Mouse (Mus musculus): ENCODE measurements around the gene Abhd4. TPM values are rescaled to one million over a fixed set of nuclear protein-coding genes. Genes with fewer than 3 reads are reported as not detected.

Abhd4 gene
- polyA plus RNA-seq, 1 experiment from 2014 or later = 48.7 TPM

DNA sequence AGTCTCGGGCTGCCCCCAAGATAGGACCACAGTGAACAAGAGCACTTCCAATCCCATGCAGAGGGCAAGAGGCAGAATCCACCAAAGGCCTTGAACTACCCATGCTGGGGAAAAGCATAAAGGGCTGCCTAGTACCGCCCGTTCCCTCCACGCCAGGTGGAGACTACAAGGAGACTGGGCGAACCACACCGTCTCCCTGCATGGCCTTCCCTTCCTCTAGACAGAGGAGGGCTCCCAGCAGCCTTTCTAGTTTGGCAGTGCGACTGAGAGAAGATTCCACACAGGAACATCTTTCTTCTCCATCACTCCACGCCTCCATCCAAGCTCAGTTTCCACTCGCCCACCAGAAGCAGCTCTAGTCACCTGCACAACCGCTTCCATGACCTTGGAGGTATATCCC, 14.0 kb downstream of the Abhd4 start:
- no peaks in the 10 kb centered on the region for H3K9me3 ChIP-seq

GRCm38 (mm10) chr14:54269566-54269965, 15.6 kb downstream of the Abhd4 start:
- H3K9ac ChIP-seq = no peak overlapping the region
- no peak overlapping the region for H3K4me3 ChIP-seq
- H3K36me3 ChIP-seq = peaks cover 13% of the 10 kb centered on the region; the same call in 1 of the 2 replicates
- H3K4me2 ChIP-seq (replicated peaks) = no peak overlapping the region
- 89% methylated on average over 3 of the region's 3 CpGs for WGBS
- H3K27me3 ChIP-seq (replicated peaks) = no peaks in the 10 kb centered on the region
- no peaks in the 10 kb centered on the region for H3K9me3 ChIP-seq
- H3K4me1 ChIP-seq = no peaks in the 10 kb centered on the region
- ATAC-seq (ENCODE audit: low FRiP score, low read depth) = no peak
- no peak overlapping the region for H3K27ac ChIP-seq

More for the DNA sequence above, 14.0 kb downstream of the Abhd4 start:
- H3K4me3 ChIP-seq = no peak overlapping the region
- ATAC-seq (ENCODE audit: low FRiP score, low read depth) = no peak
- H3K4me2 ChIP-seq (replicated peaks) = no peak overlapping the region
- no peaks in the 10 kb centered on the region for H3K4me1 ChIP-seq
- H3K27me3 ChIP-seq (replicated peaks) = no peaks in the 10 kb centered on the region
- 89% methylated on average over 10 of the region's 10 CpGs for WGBS
- H3K36me3 ChIP-seq = peaks cover 19% of the 10 kb centered on the region
- H3K9ac ChIP-seq = no peak overlapping the region
- H3K27ac ChIP-seq = no peak overlapping the region

DNA sequence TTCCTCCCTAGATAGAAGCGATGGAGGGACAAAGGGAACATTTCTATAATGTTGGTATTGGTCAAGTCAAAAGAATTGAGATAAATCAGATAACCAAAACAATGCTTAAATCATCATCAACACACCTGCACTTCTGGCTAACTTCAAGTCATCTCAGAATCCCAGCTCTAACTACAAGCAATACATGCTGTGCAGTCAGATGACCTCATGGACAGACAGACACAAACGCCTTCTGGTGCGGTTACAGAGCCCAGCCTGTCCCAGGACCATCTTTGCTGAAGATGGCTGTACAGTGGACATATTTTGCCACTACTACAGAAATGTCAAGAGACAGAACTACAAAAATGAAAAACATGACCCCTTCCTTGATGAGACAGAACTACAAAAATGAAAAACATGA, 16.4 kb downstream of the Abhd4 start:
- ATAC-seq (ENCODE audit: low FRiP score, low read depth) = no peak
- Histone ChIP-seq H3K27me3 (replicated peaks) (no peaks in the 10 kb centered on the region), H3K4me1 (no peaks in the 10 kb centered on the region), H3K27ac (no peak overlapping the region), H3K4me3 (no peak overlapping the region), H3K9me3 (no peaks in the 10 kb centered on the region), H3K9ac (no peak overlapping the region), H3K4me2 (replicated peaks) (no peak overlapping the region), H3K36me3 (peaks cover 10% of the 10 kb centered on the region; the same call in 1 of the 2 replicates)
- WGBS = 90% methylated on average over 3 of the region's 3 CpGs

GRCm38 (mm10) chr14:54271976-54272606, 18.1 kb downstream of the Abhd4 start:
- Histone ChIP-seq H3K4me2 (replicated peaks) (no peak overlapping the region), H3K27ac (no peak overlapping the region), H3K9me3 (no peaks in the 10 kb centered on the region), H3K9ac (no peak overlapping the region), H3K4me1 (no peaks in the 10 kb centered on the region), H3K36me3 (peaks cover 10% of the 10 kb centered on the region; the same call in 1 of the 2 replicates), H3K27me3 (replicated peaks) (no peaks in the 10 kb centered on the region), H3K4me3 (no peak overlapping the region)
- no peak for ATAC-seq (ENCODE audit: low FRiP score, low read depth)
- WGBS = 88% methylated on average over 3 of the region's 3 CpGs

- Histone ChIP-seq H3K9me3 (no peaks in the 10 kb centered on the region), H3K27ac (no peak overlapping the region), H3K36me3 (peaks cover 5% of the 10 kb centered on the region; the same call in 1 of the 2 replicates), H3K27me3 (replicated peaks) (no peaks in the 10 kb centered on the region), H3K4me2 (replicated peaks) (no peak overlapping the region), H3K4me3 (no peak overlapping the region), H3K4me1 (no peaks in the 10 kb centered on the region), H3K9ac (no peak overlapping the region)
- no peak for ATAC-seq (ENCODE audit: low FRiP score, low read depth)
- WGBS = 89% methylated on average over 3 of the region's 3 CpGs
Observed at GRCm38 (mm10) chr14:54272696-54273095, 18.7 kb downstream of the Abhd4 start.

DNA sequence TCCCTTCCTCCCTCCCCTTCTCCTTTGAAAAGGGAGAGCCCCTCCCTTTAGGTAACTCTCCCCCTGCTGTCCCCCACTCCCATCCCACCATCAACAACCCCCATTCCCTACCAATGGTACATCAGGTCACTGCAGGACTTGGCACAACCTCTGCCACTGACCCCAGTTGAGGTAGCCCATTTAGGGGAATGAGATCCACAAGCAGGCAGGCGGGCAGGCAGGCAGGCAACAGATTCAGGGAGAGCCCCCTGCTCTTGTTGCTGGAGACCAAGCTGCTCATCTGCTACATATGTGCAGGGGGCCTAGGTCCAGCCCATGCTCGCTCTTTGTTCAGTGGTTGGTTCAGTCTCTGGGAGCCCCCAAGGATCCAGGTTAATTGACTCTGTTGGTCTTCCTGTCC, 22.5 kb downstream of the Abhd4 start:
- H3K4me3 ChIP-seq = no peak overlapping the region
- ATAC-seq (ENCODE audit: low FRiP score, low read depth) = no peak
- no peak overlapping the region for H3K27ac ChIP-seq
- no peaks in the 10 kb centered on the region for H3K9me3 ChIP-seq
- no peaks in the 10 kb centered on the region for H3K36me3 ChIP-seq
- H3K4me1 ChIP-seq = no peaks in the 10 kb centered on the region
- whole genome bisulfite sequencing = 82% methylated on average over 2 of the region's 2 CpGs
- no peak overlapping the region for H3K4me2 ChIP-seq (replicated peaks)
- H3K9ac ChIP-seq = no peak overlapping the region
- no peaks in the 10 kb centered on the region for H3K27me3 ChIP-seq (replicated peaks)

GRCm38 (mm10) chr14:54284839-54285238, 30.9 kb downstream of the Abhd4 start, which contains the start of gene Olfr49:
Olfr49 (minus strand) TSS chr14:54284939.
- H3K36me3 ChIP-seq = no peaks in the 10 kb centered on the region
- H3K27ac ChIP-seq = no peak within 1 kb of the TSS
- 85% methylated on average over 1 of the region's 1 CpGs for WGBS
- no peak within 1 kb of the TSS for H3K9ac ChIP-seq
- no peaks in the 10 kb centered on the region for H3K9me3 ChIP-seq
- H3K27me3 ChIP-seq (replicated peaks) = no peaks in the 10 kb centered on the region
- H3K4me3 ChIP-seq = no peak within 1 kb of the TSS
- no peaks in the 10 kb centered on the region for H3K4me1 ChIP-seq
- ATAC-seq (ENCODE audit: low FRiP score, low read depth) = no peak
- H3K4me2 ChIP-seq (replicated peaks) = no peak within 1 kb of the TSS

- Histone ChIP-seq H3K27me3 (replicated peaks) (no peaks in the 10 kb centered on the region), H3K27ac (no peak overlapping the region), H3K9ac (no peak overlapping the region), H3K36me3 (no peaks in the 10 kb centered on the region), H3K4me1 (no peaks in the 10 kb centered on the region), H3K4me3 (no peak overlapping the region), H3K4me2 (replicated peaks) (no peak overlapping the region), H3K9me3 (0 out of 2 replicates have a peak, but pooled peaks cover 4% of the 10 kb centered on the region)
- ATAC-seq (ENCODE audit: low FRiP score, low read depth) = no peak
- 87% methylated on average over 5 of the region's 5 CpGs for WGBS
Observed at GRCm38 (mm10) chr14:54300136-54300535, 46.1 kb downstream of the Abhd4 start.

DNA sequence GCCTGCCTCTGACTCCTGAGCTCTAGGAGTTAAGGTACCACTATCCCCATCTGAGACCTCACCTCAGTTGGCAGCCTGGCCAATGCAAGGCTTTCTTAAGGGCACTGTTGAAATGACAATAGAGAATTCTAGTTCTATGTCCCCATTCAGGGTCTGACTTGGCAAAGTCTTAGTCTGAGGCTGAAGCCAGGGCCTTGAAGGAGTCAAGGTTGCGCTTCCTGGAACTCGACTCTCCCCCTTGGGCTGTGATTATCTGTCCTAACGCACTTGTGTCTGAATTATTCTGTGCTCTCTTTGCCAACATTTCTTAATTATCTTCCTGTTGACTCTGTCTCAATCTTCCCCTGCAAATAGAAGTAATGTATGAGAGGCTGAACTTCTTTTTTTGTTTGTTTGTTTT, 46.7 kb downstream of the Abhd4 start:
- Histone ChIP-seq H3K27me3 (replicated peaks) (no peaks in the 10 kb centered on the region), H3K4me3 (no peak overlapping the region), H3K9me3 (0 out of 2 replicates have a peak, but pooled peaks cover 4% of the 10 kb centered on the region), H3K27ac (no peak overlapping the region), H3K4me2 (replicated peaks) (no peak overlapping the region), H3K36me3 (no peaks in the 10 kb centered on the region), H3K9ac (no peak overlapping the region), H3K4me1 (no peaks in the 10 kb centered on the region)
- no peak for ATAC-seq (ENCODE audit: low FRiP score, low read depth)
- WGBS = 95% methylated on average over 3 of the region's 3 CpGs

DNA sequence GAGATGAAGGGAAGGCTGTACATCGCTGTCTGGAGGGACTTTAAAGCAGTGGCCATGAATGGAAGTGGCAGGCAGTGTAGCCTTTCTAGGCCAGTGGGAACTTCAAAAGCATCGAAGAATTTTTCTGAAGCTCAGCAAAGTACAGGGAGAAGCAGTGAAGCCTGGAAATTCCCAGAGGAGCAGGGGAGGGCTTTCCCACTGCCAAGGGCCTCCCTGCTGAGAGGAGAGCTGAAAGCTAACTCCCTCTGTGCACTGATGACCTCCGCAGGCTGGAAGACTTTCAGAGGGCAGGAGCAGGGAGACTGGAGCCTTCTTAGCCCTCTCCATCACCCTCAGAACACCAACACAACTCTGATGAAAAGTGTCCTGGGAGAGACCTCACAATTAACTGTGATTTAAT, 57.8 kb downstream of the Abhd4 start:
- no peaks in the 10 kb centered on the region for H3K9me3 ChIP-seq
- H3K27me3 ChIP-seq (replicated peaks) = no peaks in the 10 kb centered on the region
- H3K4me3 ChIP-seq = no peak overlapping the region
- no peaks in the 10 kb centered on the region for H3K36me3 ChIP-seq
- no peak overlapping the region for H3K27ac ChIP-seq
- H3K9ac ChIP-seq = no peak overlapping the region
- no peak for ATAC-seq (ENCODE audit: low FRiP score, low read depth)
- WGBS = 31% methylated on average over 3 of the region's 3 CpGs
- no peaks in the 10 kb centered on the region for H3K4me1 ChIP-seq
- H3K4me2 ChIP-seq (replicated peaks) = no peak overlapping the region

Other genes with a start within 250 kb of the Abhd4 start
- 270 and 281 TPM in 2 replicates for gene Dad1, start 84 bp upstream of the Abhd4 start, polyA plus RNA-seq (2016; fragmentation: Nextera tagmentation; extraction: Ambion mirVana)
- not detected in 2 replicates for gene Olfr49, start 30.8 kb downstream of the Abhd4 start, polyA plus RNA-seq (2016; fragmentation: Nextera tagmentation; extraction: Ambion mirVana)
- gene Oxa1l, start 106.6 kb downstream of the Abhd4 start, polyA plus RNA-seq (2016; fragmentation: Nextera tagmentation; extraction: Ambion mirVana) = 45.9 and 50.2 TPM in 2 replicates
- 5.6 and 5.7 TPM in 2 replicates for gene Slc7a7, start 163.6 kb downstream of the Abhd4 start, polyA plus RNA-seq (2016; fragmentation: Nextera tagmentation; extraction: Ambion mirVana)
- 250 and 276 TPM in 2 replicates for gene Mrpl52, start 172.7 kb downstream of the Abhd4 start, polyA plus RNA-seq (2016; fragmentation: Nextera tagmentation; extraction: Ambion mirVana)
- 79.5 and 81.0 TPM in 2 replicates for gene Mmp14, start 177.4 kb downstream of the Abhd4 start, polyA plus RNA-seq (2016; fragmentation: Nextera tagmentation; extraction: Ambion mirVana)
- gene Lrp10, start 209.9 kb downstream of the Abhd4 start, polyA plus RNA-seq (2016; fragmentation: Nextera tagmentation; extraction: Ambion mirVana) = 34.9 and 37.5 TPM in 2 replicates
- 40.0 and 41.4 TPM in 2 replicates for gene Rem2, start 221.9 kb downstream of the Abhd4 start, polyA plus RNA-seq (2016; fragmentation: Nextera tagmentation; extraction: Ambion mirVana)

All from neural tube, embryonic 12.5 days (tissue).